Mouse (Mus musculus) embryonic fibroblast, embryonic 13.5 days (primary cell): ENCODE results near the gene D130040H23Rik. TPM values are rescaled to one million over a fixed set of nuclear protein-coding genes. Genes with fewer than 3 reads are reported as not detected.
A peak's percentile ranks its signal among the peaks of the same experiment; 100 is the strongest.
"Not testable (repeated sequence)": the region's sequence is repeated elsewhere in the genome, so short reads cannot be mapped to it uniquely, and the experiment has no call there.

ENCODE experiments used
- H3K27ac ChIP-seq: 2 replicates; pipeline ENCODE4 v1.5.1; 2012; ENCODE audit warnings: low read length, control low read depth, inconsistent platforms; ENCODE audit not compliant: insufficient read depth
- H3K4me1 ChIP-seq: 2 replicates; pipeline ENCODE4 v1.6.1; 2011; ENCODE audit warnings: low read length; ENCODE audit not compliant: control insufficient read depth, insufficient read depth
- H3K4me3 ChIP-seq: 2 replicates; pipeline ENCODE4 v1.5.1; 2011; ENCODE audit warnings: mild to moderate bottlenecking, control low read depth, low read length; ENCODE audit not compliant: insufficient read depth
- CTCF ChIP-seq: IDR thresholded peaks from 2 replicates; pipeline ENCODE4 v1.5.1; 2011; ENCODE audit warnings: mild to moderate bottlenecking, control low read depth, low read length, moderate library complexity, borderline replicate concordance; ENCODE audit not compliant: insufficient read depth
- POLR2A ChIP-seq: IDR thresholded peaks from 2 replicates; pipeline ENCODE4 v1.6.1; 2011; ENCODE audit warnings: low read depth, mild to moderate bottlenecking, control low read depth, low read length, moderate library complexity
- polyA plus RNA-seq: library from polyadenylated mRNA; stranded (reverse); fragments of >200 nt; gene quantifications from 2 replicates; pipeline ENCODE4 v1.2.4, GENCODE M21; 2011; ENCODE audit warnings: low read depth; ENCODE audit not compliant: missing spikeins, insufficient read length

The D130040H23Rik gene
- polyA plus RNA-seq = 10.3 and 13.2 TPM in 2 replicates

DNA sequence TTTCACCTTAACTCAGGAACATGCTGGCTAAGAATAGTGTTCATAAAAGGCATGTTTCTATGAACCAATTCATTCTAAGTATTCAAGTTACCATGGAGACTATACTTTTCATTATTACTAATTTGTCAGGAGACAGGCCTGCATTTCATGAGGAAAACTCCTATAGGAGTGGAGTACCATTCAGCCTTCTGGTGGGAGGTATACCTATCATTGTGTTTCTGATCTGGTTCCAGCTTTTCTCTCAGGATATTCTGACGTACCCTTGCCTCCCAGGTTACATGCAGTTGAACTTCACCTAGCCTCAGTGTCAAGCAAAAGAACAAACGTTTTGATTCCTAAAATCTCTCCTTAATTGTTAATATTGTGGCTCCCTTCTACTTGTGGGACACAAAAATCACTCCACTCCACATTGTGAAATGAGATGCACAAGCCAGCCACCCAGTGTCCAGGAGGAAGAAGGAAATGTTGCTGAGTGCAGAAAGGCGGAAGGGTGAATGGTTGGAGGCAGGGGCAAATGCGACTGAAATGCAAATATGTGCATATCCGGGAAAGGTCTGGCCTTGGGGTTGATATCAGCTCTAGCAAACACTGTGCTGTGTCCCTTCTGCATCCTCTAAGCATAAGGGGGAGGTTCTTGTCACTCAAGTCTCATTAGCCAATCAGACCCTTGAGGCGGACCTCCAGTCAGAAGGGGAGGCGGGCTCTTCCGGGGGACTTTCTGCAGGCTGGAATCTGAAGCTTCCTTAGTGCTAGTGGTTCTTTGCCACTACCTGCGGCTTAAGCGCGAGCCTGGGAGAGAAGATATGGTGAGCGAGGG, at the start of gene D130040H23Rik:
Gene D130040H23Rik, plus strand, starts transcription at position 695 of the 817 bp plus-strand sequence.
- Histone ChIP-seq H3K4me3 (peak within 1 kb of the TSS; percentile 75), H3K27ac (no peak within 1 kb of the TSS), H3K4me1 (no peaks in the 10 kb centered on the region)
- TF ChIP-seq POLR2A (peak; percentile 73), CTCF (no peak)

DNA sequence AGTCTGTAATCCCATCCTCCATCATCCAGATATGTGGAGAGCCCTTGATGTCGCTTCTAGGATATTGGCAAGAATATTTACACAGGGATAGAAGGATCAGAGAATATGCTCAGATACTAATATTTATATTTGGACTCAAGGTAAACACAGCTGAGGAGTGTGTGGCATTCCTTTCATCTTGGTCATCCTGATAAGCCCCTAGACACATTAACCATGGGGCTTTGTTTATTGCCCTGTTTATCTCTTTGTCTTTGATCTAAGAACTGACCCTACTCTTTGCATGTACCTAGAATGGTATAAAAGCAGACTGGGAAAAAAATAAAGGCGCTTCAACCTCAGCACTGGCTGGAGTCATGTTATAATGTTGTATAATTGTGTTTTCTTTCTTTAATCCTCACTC, 28.3 kb upstream of the D130040H23Rik start:
- no peaks in the 10 kb centered on the region for H3K4me1 ChIP-seq
- TF ChIP-seq CTCF (no peak), POLR2A (no peak)
- H3K27ac ChIP-seq = no peak overlapping the region
- no peak overlapping the region for H3K4me3 ChIP-seq

DNA sequence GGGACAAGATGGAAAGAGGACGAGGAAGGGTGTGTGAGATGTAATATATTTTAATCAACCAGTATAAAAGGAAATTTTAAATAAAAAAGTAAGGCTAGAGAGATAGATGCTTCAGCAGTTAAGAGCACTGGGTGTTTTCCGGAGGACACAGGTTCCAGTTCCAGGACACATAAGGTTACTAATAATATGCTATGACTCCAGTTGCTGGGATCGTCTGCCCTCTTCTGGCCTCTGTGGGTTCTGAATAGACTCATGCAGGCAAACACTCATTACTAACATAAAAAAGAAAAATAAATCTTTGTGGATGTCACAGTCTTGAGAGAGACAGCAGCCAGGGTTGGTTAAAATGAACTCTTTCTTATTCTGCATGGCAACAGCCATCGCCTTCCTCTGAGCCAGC, 2.4 kb upstream of the D130040H23Rik start:
- H3K27ac ChIP-seq = no peak overlapping the region
- TF ChIP-seq POLR2A = no peak
- TF ChIP-seq CTCF = no peak
- no peaks in the 10 kb centered on the region for H3K4me1 ChIP-seq
- H3K4me3 ChIP-seq = no peak overlapping the region

DNA sequence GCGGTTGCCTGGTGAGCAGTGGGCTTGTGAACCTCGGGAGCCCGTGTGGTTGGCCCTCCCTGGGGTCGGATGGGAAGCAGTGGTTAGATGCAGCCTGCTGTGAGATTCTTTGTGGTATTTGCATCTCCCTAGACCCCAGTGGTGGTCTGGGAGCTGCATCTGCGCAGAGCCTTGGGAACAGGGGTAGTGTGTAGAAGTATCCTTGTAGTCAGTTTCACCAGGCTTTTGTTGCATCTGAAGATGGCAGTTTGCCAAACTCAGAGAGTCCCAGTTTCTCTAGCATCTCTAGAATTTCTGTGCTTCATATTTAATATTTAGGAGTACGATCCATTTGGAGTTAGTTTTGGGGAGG, 299 bp downstream of the D130040H23Rik start:
- TF ChIP-seq CTCF (no peak), POLR2A (no peak)
- no peak overlapping the region for H3K27ac ChIP-seq
- peak overlapping the region; percentile 75 for H3K4me3 ChIP-seq
- no peaks in the 10 kb centered on the region for H3K4me1 ChIP-seq

DNA sequence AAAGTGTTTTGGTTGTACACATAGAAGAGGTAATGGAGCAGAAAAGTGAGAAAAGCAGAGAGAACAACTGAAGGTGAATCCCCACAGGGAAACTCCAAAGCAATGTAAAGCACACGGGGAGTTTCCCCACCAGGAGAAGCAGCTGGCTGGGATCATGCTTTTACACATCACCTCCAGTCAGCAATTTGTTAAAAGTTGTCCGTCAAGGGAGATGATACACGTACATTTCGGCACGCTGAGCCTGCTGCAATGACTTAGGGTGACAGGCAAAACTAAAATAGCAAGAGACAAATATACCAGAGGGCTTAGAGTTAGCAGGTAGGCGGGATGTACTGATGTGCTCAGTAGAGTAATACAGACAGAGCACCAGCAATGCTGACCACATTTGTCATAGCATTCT, 1.6 kb downstream of the D130040H23Rik start:
- Histone ChIP-seq H3K4me1 (no peaks in the 10 kb centered on the region), H3K27ac (no peak overlapping the region), H3K4me3 (no peak overlapping the region)
- TF ChIP-seq CTCF (no peak), POLR2A (no peak)

DNA sequence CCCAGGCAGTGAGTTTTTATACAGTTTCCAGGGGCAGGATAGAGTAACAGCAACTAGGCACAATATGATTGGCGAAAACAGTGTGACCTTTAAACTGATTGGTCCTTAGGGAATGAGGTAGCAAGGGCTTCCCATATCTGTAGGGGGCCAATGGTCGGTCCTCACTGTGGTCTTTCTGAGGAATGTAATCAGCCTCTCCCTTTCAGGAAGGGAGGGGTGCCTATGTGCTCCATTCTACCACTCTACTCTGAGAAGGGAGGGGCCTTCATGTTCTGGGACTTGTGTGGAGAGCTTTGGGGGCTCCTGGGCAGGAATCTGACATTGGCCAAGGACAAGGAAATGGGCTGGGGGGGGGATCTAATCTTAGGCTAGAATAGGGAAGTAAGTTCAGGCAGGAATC, 53.9 kb downstream of the D130040H23Rik start:
- no peak overlapping the region for H3K27ac ChIP-seq
- no peaks in the 10 kb centered on the region for H3K4me1 ChIP-seq
- H3K4me3 ChIP-seq = no peak overlapping the region
- TF ChIP-seq POLR2A (no peak), CTCF (no peak)

DNA sequence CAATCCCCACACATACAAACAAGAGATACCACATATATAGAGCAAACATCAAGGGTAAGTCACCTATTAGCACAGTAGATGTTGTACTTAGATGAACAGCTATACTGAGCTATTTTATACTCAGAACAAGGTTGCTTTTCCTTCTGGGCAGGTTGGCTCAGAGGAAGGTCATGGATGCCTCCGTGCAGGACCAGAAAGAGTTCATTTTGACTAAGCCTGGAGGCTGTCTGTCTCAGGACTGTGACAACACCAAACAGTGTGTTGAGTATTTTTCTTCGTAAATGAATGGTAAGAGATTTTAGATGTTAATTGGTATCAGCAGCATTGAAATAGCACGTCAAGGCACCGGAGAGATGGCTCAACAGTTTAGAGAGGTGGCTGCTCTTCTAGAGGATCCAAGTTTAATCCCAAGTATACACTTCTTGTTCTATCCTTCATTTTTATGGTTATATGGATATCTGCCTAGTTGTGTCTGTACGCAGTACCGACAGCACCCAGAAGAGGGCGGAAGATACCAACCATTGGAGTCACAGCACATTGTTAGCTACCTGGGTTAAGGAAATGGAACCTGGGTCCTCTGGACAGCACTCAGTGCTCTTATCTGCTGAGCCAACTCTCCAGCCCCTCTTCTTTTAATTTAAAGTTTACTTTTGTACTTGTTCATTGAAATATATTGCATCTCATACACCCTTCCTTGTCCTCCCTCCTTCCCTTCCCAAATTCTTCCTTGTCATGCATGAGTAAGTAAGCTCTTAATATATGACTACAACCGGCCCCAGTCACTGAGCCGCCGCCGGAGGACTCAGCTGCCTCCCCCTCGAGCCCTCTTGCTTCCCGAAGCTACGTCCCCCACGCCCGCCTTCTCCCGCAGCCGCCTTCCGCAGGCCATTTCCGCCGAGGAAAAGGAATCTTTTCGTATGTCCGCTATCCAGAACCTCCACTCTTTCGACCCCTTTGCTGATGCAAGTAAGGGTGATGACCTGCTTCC, 57.7 kb downstream of the D130040H23Rik start:
- H3K4me1 ChIP-seq = no peaks in the 10 kb centered on the region
- no peak overlapping the region for H3K27ac ChIP-seq
- H3K4me3 ChIP-seq = peak overlapping the region; percentile 37
- TF ChIP-seq POLR2A (no peak), CTCF (peak; percentile 61; the same call in 1 of the 2 replicates)

DNA sequence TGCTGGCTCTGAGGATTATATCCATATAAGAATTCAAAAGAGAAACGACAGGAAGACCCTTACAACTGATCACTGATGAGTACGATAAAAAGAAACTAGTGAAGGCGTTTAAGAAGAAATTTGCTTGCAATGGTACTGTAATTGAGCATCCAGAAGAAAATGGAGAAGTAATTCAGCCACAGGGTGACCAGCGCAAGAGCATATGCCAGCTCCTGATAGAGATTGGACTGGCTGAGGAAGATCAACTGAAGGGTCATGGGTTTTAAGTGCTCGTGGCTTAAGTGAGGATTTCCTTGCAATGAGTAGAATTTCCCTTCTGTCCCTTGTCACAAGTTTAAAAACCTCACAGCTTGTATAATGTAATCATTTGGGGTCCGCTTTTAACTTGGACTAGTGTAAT, 58.4 kb downstream of the D130040H23Rik start:
- H3K4me1 ChIP-seq, H3K27ac ChIP-seq: not testable (repeated sequence)
- peak overlapping the region; percentile 37 for H3K4me3 ChIP-seq

Other genes with a start within 250 kb of the D130040H23Rik start
- gene Zfp930, start 62.0 kb upstream of the D130040H23Rik start, polyA plus RNA-seq = 13.5 and 13.7 TPM in 2 replicates
- gene Gm9495, start 182.5 kb downstream of the D130040H23Rik start, polyA plus RNA-seq = not detected in 2 replicates